Mouse (Mus musculus) urinary bladder, postnatal 10 days (tissue): ENCODE results near the gene S100a13.

Source experiments
- DNase-seq: peaks from one replicate; pipeline ENCODE4 v3.0.0; 2022; ENCODE audit warnings: low spot score

The S100a13 gene

DNA sequence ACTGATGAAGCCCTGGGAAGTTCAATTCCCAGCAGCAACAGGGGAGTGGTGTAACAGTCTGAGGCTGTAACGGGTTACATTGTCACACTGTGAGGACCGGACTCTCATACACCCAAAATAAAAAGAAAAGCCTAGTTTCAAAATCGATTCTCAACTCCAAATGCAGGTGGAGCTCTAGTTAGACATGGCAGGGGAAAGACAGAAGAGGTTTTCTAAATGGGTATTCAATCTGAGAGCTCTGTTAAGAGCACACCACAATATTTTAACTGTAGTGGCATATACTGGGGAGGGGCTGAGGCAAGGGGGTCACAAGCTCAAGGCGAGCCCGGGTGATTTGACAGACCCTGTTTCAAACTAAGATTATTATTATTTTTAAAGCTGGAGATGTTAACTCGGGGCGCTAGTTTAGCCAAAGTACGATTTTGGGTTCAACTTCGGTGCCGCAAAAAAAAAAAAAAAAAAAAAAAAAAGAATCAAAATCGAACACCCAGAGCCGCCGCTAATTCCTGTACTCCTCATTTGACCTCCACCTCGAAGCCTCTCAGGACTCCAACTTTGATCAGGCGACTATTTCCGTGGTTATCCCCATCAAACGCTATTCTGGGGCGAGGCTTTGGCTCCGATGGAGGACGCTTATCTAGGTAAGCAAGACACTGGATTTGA lies 5.8 kb upstream of the S100a13 start:
- DNase-seq = no peak

DNA sequence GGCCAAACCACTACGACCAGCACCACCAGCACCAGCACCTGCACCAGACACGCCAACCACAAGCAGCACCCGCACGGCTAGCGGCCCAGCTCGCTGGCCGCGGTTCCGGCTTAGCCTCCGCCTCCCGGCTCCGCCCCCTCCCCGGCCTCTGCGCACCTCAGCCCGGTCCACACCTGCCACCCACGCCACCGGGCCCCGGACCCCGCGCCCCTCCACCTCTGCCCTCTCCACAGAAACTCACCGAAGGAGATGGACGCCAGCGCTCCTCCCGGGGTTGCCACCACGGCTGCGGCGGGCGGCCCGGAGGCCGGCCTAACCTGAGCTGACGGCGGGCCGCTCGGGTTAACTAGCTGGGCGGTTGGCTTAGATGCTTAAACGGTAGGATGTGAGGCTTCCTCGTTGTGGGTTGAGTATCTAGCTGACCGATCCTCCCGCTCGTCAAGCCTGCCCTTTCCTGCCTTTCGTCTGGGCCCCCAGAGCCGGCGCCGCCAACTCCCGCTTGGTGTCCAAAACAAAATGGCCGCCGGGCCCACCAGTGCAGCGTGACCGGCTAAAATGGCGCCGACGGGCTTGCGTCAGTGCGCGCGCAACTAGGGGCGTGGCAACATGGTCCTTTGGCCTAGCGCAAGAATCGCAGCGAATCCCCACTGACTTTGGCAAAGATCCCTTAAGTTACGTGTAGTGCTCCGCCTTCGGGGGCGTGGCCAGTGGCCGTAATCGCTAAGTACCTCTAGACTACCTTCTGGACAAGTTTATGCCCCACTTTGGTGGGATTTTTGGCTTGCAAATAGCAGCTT lies 5.1 kb upstream of the S100a13 start, which contains the start of gene Chtop:
TSS of gene Chtop (minus strand) at position 549 of the 797 bp plus-strand sequence.
- peak; percentile 97 for DNase-seq

DNA sequence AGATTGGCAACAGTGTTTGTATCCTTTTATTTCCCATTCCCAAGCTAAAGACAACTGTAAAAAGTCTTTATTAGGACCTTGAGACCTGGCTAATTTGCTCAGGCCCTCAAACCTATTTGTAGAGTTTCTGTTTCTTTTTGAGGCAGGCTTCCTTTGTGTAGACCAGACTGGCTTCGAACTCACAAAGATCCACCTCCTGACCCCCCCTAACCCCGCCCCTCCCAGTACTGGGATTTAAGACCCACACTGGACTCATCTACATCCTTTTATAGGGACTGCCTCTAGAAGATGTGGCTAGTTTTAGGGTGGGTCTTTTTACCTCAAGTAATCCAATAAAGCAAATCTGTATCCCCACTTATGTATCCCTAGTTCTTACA lies 4.5 kb upstream of the S100a13 start:
- no peak for DNase-seq

DNA sequence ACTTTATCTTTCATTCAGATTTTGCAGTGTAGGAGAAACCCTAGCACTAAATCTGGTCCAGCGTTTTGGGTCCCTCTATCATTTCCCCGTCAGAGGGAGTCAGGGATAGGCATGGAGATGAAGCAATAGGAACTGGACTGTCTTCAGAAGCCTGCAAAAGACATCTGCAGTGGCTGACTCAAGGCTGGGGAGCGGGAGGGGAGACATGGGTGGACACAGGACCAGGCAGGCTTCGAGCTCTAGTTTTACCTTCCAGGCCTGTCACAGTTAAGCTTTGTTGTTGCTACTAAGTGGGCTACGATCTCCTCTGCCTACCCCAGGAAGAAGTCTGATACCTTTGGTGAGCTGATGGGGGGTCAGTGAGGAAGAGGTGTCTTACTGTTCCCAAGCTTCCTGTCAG lies 2.0 kb upstream of the S100a13 start:
- no peak for DNase-seq

DNA sequence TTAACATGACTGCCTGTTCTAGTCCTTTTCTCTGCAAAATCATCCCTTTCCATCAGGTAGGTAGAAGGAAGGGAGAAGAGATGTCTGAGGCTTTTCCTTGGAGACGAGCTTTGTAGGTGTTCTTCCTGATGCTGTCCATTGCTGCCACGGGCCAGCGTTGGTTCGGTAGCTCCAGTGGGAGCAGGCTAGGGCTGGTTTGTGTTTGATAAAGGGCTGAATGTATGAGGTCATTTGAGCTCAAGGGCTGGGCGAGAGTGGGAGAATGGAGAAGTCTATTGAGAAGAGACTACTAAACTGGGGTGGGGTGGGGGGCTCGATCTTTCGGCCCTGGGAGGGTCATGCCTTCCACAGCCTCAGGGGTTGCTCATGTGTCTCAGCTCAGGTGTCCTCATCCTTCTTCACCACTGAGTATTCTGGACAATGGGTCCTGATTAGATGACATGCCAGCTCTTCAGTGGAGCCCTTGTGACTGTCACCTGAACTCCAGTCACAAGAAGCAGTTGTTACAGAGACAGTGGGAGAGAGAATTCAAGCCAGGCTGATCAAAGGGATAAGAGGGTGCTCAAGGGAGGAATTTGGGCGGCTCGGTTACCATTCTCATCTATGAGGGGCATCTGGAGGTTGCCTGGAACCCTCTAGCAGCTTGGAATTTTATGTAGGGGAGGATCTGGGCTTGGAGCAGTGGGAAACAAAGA lies 1.1 kb upstream of the S100a13 start:
- DNase-seq = no peak

DNA sequence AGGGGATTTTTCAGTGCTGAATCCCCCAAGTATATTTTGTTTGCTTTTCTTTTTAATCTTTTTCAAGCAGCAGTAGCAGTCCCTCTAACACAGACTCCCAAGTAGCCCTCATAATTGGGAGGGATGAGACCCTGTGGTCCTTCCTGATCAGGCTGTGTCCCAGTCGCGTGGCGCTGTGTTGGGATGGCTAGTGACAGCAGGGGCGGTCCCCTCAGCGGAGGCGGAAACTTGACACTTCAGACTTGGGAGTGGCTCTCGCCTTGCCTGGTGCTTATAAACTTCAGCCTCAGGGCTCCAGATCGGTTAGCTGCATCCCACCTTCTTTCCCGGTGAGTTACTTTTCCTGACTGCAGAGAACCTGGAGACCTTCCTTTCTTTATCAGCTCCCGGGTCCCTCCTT lies 456 bp downstream of the S100a13 start:
- DNase-seq = no peak

DNA sequence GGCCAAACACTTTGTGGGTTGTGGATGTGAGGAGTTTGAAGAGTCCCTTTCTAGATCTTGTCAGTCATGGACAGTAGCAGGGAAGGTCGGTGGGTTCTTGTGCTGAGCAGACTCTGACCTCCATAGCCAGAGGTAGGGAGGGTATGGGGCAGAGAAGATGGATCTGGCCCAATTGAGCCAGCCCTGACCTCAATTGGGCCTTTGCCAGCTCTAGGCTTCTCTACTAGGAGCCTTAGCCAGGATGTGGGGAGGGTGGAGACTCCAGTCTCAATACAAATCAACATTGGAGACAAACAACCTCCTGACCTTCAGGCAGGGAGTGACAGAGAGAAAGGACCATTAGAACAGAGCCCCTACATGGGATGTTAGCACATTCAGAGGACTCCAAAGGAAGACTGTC lies 1.0 kb downstream of the S100a13 start:
- DNase-seq = no peak

DNA sequence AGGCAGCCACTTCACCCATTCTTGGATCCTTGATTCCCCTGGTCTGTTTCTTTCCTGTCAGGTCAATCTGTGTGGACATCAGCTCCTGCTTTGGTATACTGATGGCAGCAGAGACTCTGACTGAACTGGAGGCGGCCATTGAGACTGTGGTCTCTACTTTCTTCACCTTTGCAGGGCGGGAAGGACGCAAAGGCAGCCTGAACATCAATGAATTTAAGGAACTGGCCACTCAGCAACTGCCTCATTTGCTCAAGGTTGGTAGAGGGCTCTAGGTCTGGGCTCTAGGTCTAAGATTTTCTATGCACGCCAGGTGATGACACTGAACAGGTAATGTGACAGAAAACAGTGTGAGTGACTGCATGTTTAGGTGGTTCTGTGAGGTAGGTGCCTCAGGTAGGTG lies 1.6 kb downstream of the S100a13 start:
- no peak for DNase-seq

DNA sequence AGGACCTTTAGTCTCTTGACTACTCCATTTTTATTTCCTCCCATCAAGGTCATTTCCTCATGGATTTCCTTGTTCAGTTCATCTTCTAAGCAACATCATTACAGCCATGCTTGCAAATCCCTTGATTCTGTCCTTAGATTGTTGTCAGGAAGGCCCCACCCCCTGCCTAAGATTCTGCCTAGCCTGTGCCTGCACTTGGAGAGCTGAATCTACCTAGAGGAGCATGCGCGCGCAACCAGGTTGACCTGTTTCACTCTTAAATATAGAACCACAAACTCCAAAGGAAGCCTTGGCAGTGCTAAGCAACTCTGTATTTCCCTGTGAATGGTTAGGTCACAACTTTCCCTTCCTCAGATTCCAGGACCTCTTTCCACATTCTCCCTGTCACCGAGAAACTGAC lies 3.5 kb downstream of the S100a13 start:
- no peak for DNase-seq

DNA sequence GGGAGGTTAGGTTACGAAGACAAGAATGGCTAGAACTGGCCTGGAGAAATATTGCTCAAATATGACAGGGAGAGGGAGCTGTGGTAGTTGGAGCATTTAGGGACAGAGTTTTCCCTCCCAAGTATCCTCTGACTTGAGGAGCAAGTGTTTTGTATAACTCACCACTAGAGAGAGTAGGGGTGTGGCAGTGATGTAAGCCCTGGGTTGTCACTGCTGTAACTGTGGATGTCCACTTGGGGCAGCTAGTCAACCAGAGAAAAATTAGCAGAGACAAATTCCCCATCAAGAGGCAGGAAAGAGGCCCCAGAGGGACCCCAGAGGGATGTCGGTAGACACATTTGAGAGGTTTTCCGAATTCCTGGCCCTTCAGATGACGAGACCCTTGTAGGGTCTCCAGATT lies 11.2 kb downstream of the S100a13 start:
- DNase-seq = no peak

DNA sequence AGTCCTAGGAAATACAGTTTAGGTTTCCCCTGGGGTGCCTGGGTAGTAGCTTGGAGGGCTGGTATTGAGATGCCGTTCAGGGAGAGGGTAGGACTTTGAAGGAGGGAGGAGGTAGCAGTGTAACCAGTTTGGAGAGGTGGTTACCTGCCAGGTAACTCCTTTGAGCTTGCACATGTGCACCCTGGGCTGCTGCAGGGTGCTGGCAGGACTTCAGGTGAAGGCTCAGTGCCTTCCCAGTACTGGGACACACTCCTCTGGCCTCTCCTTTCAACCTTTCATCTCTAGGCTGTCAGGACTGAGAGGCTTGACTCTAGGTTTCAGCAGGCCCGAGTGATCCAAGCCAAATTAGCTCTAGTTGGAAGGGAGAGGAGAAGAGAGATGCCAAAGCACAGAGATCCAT lies 11.8 kb downstream of the S100a13 start:
- DNase-seq = no peak

DNA sequence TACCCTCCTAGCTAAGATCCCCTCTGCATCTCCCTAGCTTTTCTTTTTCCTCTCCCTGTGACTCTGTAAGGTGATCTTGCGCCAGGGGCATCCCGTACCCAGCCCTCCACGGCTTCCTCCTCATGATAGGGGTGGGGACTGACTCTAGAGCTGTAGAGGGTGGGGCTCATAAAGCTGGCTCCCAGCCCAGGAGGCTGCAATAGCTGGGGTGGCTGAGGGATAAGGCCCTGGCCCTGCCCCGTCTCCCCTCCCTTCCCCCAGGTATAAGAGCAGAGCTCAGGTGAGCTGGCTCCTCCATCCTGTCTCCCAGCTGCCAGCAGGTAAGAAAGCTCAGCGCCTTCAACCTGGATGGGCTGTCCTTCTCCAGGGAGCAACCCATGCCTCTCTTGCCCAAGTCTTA lies 12.3 kb downstream of the S100a13 start, which contains the start of gene S100a14:
TSS of gene S100a14 (plus strand) at position 277 of the 400 bp plus-strand sequence.
- no peak for DNase-seq

DNA sequence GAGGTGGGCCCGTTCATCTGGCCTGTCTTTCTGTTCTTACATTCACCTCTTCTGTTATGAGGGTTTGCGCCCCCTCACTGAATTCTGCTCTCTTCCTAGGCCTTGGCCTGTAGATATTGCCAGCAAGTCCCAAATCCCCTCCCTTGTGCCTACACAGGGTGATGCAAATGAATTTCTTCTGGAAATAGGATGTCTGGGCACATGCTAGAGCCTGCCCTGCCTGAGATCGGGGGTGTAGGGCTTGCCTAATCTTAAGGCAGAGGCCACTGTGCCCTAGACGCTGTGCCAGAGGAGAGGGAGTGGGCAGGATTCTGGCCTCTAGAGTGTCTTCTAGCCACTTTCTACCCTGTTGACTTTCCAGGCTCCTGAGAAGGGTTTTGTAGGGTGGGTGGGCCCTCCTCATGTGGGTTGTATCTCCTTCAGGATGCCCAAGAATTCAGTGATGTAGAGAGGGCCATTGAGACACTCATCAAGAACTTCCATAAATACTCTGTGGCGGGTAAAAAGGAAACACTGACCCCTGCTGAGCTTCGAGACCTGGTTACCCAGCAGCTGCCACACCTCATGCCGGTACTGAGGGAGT lies 13.1 kb downstream of the S100a13 start:
- DNase-seq = no peak

DNA sequence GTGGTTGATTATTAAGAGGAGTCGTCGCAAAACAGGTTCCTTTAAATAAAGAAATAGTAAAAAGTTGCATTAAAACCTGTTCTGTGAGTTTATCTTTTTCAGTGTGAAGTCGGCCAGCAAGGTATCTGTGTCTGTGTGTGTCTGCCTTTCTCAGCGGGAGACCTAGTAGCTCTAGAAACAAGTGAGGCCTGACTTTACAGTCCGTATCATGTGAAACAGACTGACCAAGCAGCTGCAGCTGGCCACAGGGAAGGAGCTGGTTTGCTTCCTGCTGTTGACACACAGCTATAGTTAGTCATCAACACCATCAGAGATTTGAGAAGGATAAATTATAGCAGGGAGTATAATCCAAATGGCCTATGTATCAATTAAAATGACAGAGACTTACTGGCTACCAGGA lies 17.5 kb downstream of the S100a13 start:
- no peak for DNase-seq

DNA sequence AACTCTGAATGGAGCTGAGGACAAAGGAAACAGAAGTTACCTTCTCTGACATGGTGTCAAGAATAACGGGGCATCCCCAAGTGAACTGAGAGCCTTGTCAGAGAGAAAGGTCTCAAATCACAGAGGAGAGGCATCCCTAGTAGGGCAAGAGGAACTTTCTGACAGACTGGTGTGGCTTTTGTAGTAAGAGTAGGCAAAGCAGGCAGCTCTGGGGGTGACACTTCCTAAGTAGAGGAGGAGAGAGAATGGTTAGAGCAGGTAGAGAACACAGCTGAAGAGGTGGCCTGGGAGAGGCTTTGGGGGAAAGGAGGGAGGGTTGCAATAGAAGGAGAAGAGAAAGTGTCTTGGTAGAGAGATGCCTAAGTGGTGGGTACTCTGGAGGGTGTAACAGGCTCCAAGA lies 21.2 kb downstream of the S100a13 start:
- no peak for DNase-seq

DNA sequence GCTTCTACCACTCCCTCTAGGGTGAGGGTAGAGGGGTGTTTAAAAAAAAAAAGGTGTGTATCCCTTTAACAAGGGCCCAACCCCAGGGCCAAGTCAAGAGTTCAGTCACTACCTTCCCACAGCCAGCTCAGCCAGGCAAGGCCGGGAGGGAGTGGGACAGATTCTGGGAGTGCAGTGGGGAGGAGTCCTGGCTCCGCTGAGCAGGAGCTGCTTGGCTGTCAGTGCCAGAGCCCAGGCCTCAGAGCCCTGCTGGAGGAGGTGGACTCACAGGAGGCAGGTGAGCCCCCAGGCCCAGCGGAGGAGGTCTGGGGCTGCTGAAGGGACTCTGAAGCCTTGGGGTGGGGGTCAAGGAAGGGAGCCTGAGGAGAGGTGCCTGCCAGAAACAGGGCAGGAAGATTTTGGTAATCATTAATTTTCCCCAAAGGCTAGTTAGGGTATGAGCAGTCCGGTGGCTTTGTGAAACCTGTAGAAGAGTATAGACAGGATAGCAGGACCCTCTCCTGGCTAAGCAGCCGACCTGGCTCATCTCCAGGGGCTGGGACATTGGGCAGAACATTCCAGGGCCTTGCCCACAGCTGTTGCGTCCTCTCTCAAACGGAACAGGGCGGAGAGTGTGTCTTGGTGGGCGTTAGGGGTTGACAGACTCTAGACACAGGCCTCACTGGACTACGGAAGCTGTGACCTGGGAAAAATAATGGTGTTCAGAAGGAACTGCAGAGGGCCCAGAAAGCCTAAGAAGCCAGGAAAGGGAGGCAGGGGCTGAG lies 23.1 kb downstream of the S100a13 start, which contains the start of gene S100a16:
TSS of gene S100a16 (plus strand) at position 114 of the 764 bp plus-strand sequence.
- peak; percentile 44 for DNase-seq

DNA sequence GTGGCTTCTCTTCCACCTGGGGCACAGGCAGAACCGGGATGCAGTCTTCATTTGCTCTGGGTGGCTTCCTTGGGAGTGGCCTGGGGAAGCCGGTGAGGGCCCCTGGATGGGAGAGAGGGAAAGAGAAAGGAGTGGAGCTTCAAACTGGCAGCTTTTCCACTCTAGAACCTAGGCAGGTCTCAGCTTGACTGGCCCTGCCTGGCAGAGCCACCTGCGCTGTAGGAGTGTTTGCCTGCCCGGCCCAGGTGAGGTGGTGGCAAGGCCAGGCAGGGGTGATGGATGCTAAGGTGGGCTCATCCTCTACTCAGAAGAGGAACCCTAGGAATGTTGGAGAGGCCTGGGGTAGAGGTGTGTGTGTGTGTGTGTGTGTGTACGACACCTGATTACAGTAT lies 23.7 kb downstream of the S100a13 start:
- DNase-seq = no peak

DNA sequence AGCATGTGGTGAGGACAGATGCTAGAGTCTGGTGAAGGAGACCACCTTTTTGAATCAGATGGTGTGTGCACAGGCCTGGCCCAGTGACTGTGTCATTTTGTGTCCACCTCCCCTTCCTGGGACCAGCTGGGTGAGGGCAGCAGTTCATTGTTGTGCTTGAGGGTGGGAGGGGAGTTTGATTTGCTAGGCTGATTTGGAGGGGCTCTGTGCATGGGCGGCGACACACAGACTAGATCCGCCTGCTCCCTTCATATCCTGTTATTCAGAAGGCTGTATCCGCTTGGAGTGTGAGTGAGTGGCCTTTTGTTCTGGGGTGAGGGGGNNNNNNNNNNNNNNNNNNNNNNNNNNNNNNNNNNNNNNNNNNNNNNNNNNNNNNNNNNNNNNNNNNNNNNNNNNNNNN lies 26.7 kb downstream of the S100a13 start:
- no peak for DNase-seq

DNA sequence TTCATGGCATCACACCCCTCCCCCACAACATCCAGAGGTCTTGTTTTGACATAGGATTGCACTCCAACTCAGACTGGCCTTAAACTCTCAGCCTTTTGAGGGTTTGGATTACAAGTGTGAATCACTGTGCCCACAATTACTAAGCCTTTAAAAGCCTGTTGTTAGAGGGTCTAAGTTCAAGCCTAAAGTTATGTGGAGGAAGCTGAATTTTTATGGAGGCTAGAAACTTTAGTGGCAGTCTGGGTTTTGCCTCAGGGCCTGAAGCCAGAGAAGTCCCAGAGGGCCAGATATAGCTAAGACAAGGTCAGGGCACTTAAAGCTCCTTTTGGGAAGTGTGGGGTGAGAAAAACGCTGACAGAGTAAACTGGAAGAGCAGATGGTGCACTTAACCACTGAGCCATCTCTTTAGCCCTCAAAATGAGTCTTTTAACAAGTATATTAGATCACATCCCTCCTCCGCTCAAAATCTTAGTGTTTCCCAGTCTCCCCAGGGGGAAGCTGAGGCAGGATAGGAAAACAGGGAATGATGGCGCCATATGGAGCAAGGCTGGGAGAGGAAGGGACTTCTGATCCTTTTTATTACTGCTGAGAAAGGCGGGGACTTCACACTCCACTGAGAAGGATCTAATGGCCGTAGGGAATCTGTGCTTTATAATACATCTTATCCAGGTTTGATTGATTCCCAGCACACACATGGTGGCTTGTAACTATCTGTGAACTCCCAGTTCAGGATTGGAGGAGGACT lies 35.6 kb downstream of the S100a13 start:
- no peak for DNase-seq

DNA sequence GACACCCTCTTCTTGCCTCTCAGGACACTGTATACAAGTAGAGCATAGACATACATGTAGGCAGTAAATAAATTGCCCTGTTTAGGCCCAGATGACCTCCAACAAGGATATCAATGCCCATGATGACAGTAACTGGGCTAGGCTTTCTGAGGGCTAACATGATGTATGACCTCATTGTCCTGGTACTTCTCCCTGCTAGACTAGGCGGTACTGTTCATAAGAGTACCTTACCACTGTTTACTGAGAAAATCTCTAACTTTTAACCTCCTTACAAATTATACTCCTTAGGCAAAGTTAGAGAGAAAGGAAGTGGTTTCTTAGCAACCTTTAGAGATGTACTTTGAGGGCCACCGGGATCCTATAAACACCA lies 36.2 kb downstream of the S100a13 start:
- no peak for DNase-seq

DNA sequence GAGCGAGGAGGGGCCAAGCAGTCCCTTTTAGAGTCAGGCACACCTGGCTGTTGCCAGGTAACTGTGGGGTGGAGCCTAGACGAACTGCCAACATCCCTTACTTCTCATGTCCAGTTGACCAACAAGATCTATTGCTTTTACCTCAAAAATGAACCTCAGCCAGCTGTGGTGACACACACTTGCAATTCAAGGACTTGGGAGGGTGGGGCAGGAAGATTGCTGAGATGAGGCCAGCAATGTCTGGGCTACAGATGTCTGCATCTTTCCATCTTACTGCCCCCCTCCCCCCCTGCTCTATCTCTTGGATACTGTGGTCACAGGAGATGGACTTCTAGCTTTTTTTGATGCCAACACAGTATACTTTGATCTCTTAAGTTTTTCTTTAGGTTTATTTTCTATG lies 38.0 kb downstream of the S100a13 start:
- no peak for DNase-seq
